Comparison of ENCODE assay signal across 8 mouse cellular contexts in genomic region chrX:123103291-123104260, GRCm38 (mm10). TPM values are rescaled to one million over a fixed set of nuclear protein-coding genes. Genes with fewer than 3 reads are reported as not detected.
A peak's percentile ranks its signal among the peaks of the same experiment; 100 is the strongest.
DNase-seq lines count a peak whose midpoint lies in the region; ATAC-seq and TF ChIP-seq lines count a peak whose summit lies in the region.

Gene Cldn34c1, plus strand, starts transcription at chrX:123103495.

- H3K27ac ChIP-seq in bone marrow macrophage, adult 2 months (ENCODE audit: insufficient read depth, low read depth, low read length) = no peak within 1 kb of the TSS
- H3K27ac ChIP-seq in embryonic facial prominence, embryonic 14.5 days (replicated peaks; ENCODE audit: low read depth, low read length) = peak within 1 kb of the TSS; percentile 92
- H3K27ac ChIP-seq in heart, adult 2 months = peak within 1 kb of the TSS; percentile 89
- peak within 1 kb of the TSS; percentile 84; the same call in 1 of the 2 replicates for H3K27ac ChIP-seq in kidney, adult 2 months (ENCODE audit: insufficient read depth, low read depth, low read length)
- H3K27ac ChIP-seq in limb, embryonic 11.5 days (replicated peaks; ENCODE audit: low read depth, low read length) = peak within 1 kb of the TSS; percentile 85
- peak within 1 kb of the TSS; percentile 97 for H3K27ac ChIP-seq in midbrain, embryonic 12.5 days (replicated peaks)

- H3K27me3 ChIP-seq in embryonic facial prominence, embryonic 14.5 days (replicated peaks; ENCODE audit: control insufficient read depth, insufficient read depth, low read length) = no peaks in the 10 kb centered on the region
- H3K27me3 ChIP-seq in heart, adult 2 months (ENCODE audit: control insufficient read depth, insufficient read depth, low read length) = no peaks in the 10 kb centered on the region
- H3K27me3 ChIP-seq in kidney, adult 2 months (replicated peaks; ENCODE audit: control insufficient read depth, insufficient read depth, low read length) = no peaks in the 10 kb centered on the region
- H3K27me3 ChIP-seq in limb, embryonic 11.5 days (ENCODE audit: control insufficient read depth, insufficient read depth, low read length) = no peaks in the 10 kb centered on the region
- H3K27me3 ChIP-seq in midbrain, embryonic 12.5 days = no peaks in the 10 kb centered on the region

- TF ChIP-seq EP300 in heart, adult 2 months (IDR thresholded peaks at IDR 0.05; ENCODE audit: insufficient read depth, low read depth, low read length) = no peak

- ATAC-seq in embryonic facial prominence, embryonic 14.5 days (ENCODE audit: low read depth) = peak; percentile 98
- ATAC-seq in limb, embryonic 11.5 days (ENCODE audit: insufficient number of reproducible peaks, low FRiP score, low TSS enrichment, low read depth) = peak; percentile 99
- ATAC-seq in midbrain, embryonic 12.5 days (ENCODE audit: low FRiP score, low read depth) = peak; percentile 99

- H3K9ac ChIP-seq in embryonic facial prominence, embryonic 14.5 days (ENCODE audit: low read depth, low read length) = peak within 1 kb of the TSS; percentile 74
- peak within 1 kb of the TSS; percentile 93 for H3K9ac ChIP-seq in heart, adult 2 months (ENCODE audit: low read depth, low read length)
- H3K9ac ChIP-seq in limb, embryonic 11.5 days (ENCODE audit: low read length) = peak within 1 kb of the TSS; percentile 58
- H3K9ac ChIP-seq in midbrain, embryonic 12.5 days (replicated peaks) = peak within 1 kb of the TSS; percentile 61

- H3K79me2 ChIP-seq in heart, adult 2 months (replicated peaks; ENCODE audit: control insufficient read depth, insufficient read depth, low read length) = no peaks in the 10 kb centered on the region

- intact Hi-C loops in heart, adult 2 months (cut with DNase I) = no loop called here

- no peak for TF ChIP-seq CTCF in bone marrow macrophage, adult 2 months (IDR thresholded peaks at IDR 0.05; ENCODE audit: low read depth, low read length)
- no peak for TF ChIP-seq CTCF in heart, adult 2 months (IDR thresholded peaks at IDR 0.05)
- no peak for TF ChIP-seq CTCF in kidney, adult 2 months (conservative IDR thresholded peaks at IDR 0.05; ENCODE audit: insufficient read depth, insufficient read length, low read depth, low read length)

- DNase-seq in embryonic facial prominence, embryonic 14.5 days (ENCODE audit: low spot score) = peak; percentile 91
- peak; percentile 88 to 91 for DNase-seq in heart, adult 2 months
- DNase-seq in kidney, adult 2 months = peak; percentile 90
- peak; percentile 84 for DNase-seq in limb, embryonic 11.5 days (ENCODE audit: low spot score)
- peak; percentile 65 for DNase-seq in skeletal muscle tissue, adult 2 months (ENCODE audit: low read depth, low spot score)
- DNase-seq in yolk sac, embryonic 10.5 days (ENCODE audit: low spot score) = peak; percentile 88

- H3K4me2 ChIP-seq in embryonic facial prominence, embryonic 14.5 days (ENCODE audit: low read depth, low read length) = peak within 1 kb of the TSS; percentile 51
- H3K4me2 ChIP-seq in limb, embryonic 11.5 days (ENCODE audit: low read depth, severe bottlenecking) = peak within 1 kb of the TSS; percentile 35
- peak within 1 kb of the TSS; percentile 46 for H3K4me2 ChIP-seq in midbrain, embryonic 12.5 days (replicated peaks)

- peak within 1 kb of the TSS; percentile 40 for H3K4me3 ChIP-seq in bone marrow macrophage, adult 2 months (ENCODE audit: insufficient read depth, low read length)
- peak within 1 kb of the TSS; percentile 53 for H3K4me3 ChIP-seq in embryonic facial prominence, embryonic 14.5 days (ENCODE audit: low read depth, low read length)
- H3K4me3 ChIP-seq in heart, adult 2 months = peak within 1 kb of the TSS; percentile 64
- peak within 1 kb of the TSS; percentile 67 for H3K4me3 ChIP-seq in kidney, adult 2 months (ENCODE audit: insufficient read depth, low read depth, low read length)
- peak within 1 kb of the TSS; percentile 40 for H3K4me3 ChIP-seq in limb, embryonic 11.5 days (ENCODE audit: low read depth, low read length)
- peak within 1 kb of the TSS; percentile 55 for H3K4me3 ChIP-seq in midbrain, embryonic 12.5 days

- TF ChIP-seq POLR2A in bone marrow macrophage, adult 2 months (IDR thresholded peaks at IDR 0.05; ENCODE audit: borderline replicate concordance, low read depth, low read length) = no peak
- TF ChIP-seq POLR2A in heart, adult 2 months (IDR thresholded peaks at IDR 0.05; ENCODE audit: insufficient read depth, low read depth, low read length) = peak; percentile 48
- no peak for TF ChIP-seq POLR2A in kidney, adult 2 months (IDR thresholded peaks at IDR 0.05; ENCODE audit: low read depth, low read length)

- 7% methylated on average over 31 of the region's 66 CpGs for WGBS in embryonic facial prominence, embryonic 14.5 days
- WGBS in heart, adult 2 months = 5% methylated on average over 65 of the region's 66 CpGs
- 1% methylated on average over 49 of the region's 66 CpGs for WGBS in kidney, adult 2 months
- WGBS in limb, embryonic 11.5 days = 6% methylated on average over 47 of the region's 66 CpGs
- 6% methylated on average over 51 of the region's 66 CpGs for WGBS in midbrain, embryonic 12.5 days

- H3K36me3 ChIP-seq in embryonic facial prominence, embryonic 14.5 days (ENCODE audit: control insufficient read depth, insufficient read depth, low read length) = no peaks in the 10 kb centered on the region
- no peaks in the 10 kb centered on the region for H3K36me3 ChIP-seq in heart, adult 2 months (ENCODE audit: control insufficient read depth, insufficient read depth, low read length)
- H3K36me3 ChIP-seq in kidney, adult 2 months (ENCODE audit: control insufficient read depth, insufficient read depth, low read length) = no peaks in the 10 kb centered on the region
- no peaks in the 10 kb centered on the region for H3K36me3 ChIP-seq in limb, embryonic 11.5 days (ENCODE audit: control insufficient read depth, insufficient read depth, low read length)
- no peaks in the 10 kb centered on the region for H3K36me3 ChIP-seq in midbrain, embryonic 12.5 days

- no peaks in the 10 kb centered on the region for H3K4me1 ChIP-seq in bone marrow macrophage, adult 2 months (ENCODE audit: control insufficient read depth, insufficient read depth, low read length)
- H3K4me1 ChIP-seq in embryonic facial prominence, embryonic 14.5 days (ENCODE audit: control insufficient read depth, insufficient read depth, low read length) = no peaks in the 10 kb centered on the region
- no peaks in the 10 kb centered on the region for H3K4me1 ChIP-seq in heart, adult 2 months (ENCODE audit: control insufficient read depth, insufficient read depth, low read length)
- no peaks in the 10 kb centered on the region for H3K4me1 ChIP-seq in kidney, adult 2 months (ENCODE audit: control insufficient read depth, insufficient read depth, low read length)
- no peaks in the 10 kb centered on the region for H3K4me1 ChIP-seq in limb, embryonic 11.5 days (ENCODE audit: control insufficient read depth, insufficient read depth, low read length)
- H3K4me1 ChIP-seq in midbrain, embryonic 12.5 days = no peaks in the 10 kb centered on the region

- H3K9me3 ChIP-seq in embryonic facial prominence, embryonic 14.5 days (ENCODE audit: control insufficient read depth, low read length) = no peaks in the 10 kb centered on the region
- H3K9me3 ChIP-seq in limb, embryonic 11.5 days (ENCODE audit: control insufficient read depth, low read length) = no peaks in the 10 kb centered on the region
- no peaks in the 10 kb centered on the region for H3K9me3 ChIP-seq in midbrain, embryonic 12.5 days

RNA-seq across cellular contexts. Expression of gene Cldn34c1, which starts in this region (rescaled TPM):
- 1.3 and 2.8 TPM in 2 replicates for polyA plus RNA-seq in bone marrow macrophage, adult 2 months (2012; ENCODE audit: insufficient read depth, insufficient read length, missing spikeins)
- polyA plus RNA-seq in embryonic facial prominence, embryonic 14.5 days (2014; fragmentation: Nextera tagmentation; extraction: Ambion mirVana) = 13.1 and 14.8 TPM in 2 replicates
- total RNA-seq in heart, adult 2 months (2021) = 1 to 10 TPM; 1.3 to 3.9 TPM
- polyA plus RNA-seq in heart, adult 2 months (2012; rRNA removed) = 3.4 and 5.2 TPM in 2 replicates
- 2.7 and 3.8 TPM in 2 replicates for polyA plus RNA-seq in kidney, adult 2 months (2012; rRNA removed)
- polyA plus RNA-seq in limb, embryonic 11.5 days (2014; fragmentation: Nextera tagmentation; extraction: Ambion mirVana) = 14.3 and 18.7 TPM in 2 replicates
- 31.5 and 32.7 TPM in 2 replicates for polyA plus RNA-seq in midbrain, embryonic 12.5 days (2016; fragmentation: Nextera tagmentation; extraction: Ambion mirVana)
